Mouse (Mus musculus): ENCODE measurements around the gene Lztfl1. TPM values are rescaled to one million over a fixed set of nuclear protein-coding genes. Genes with fewer than 3 reads are reported as not detected.
"Not testable (repeated sequence)": the region's sequence is repeated elsewhere in the genome, so short reads cannot be mapped to it uniquely, and the experiment has no call there.

The Lztfl1 gene
- polyA plus RNA-seq (2012; rRNA removed), result 30.1 and 34.0 TPM in 2 replicates

GRCm38 (mm10) chr9:123717186-123718008 lies at the start of gene Lztfl1:
Gene Lztfl1 (minus strand): TSS chr9:123717697.
- DNase-seq (ENCODE audit: extremely low spot score in 1 of 2, low spot score in 1 of 2), result peak; percentile 97 to 98

- no peak for DNase-seq (ENCODE audit: extremely low spot score in 1 of 2, low spot score in 1 of 2)
These were observed 49.5 kb upstream of the Lztfl1 start for GRCm38 (mm10) chr9:123766996-123767395.

- no peak for DNase-seq (ENCODE audit: extremely low spot score in 1 of 2, low spot score in 1 of 2)
These were observed 46.3 kb upstream of the Lztfl1 start for GRCm38 (mm10) chr9:123763771-123764170.

- no peak for DNase-seq (ENCODE audit: extremely low spot score in 1 of 2, low spot score in 1 of 2)
These were observed 45.4 kb upstream of the Lztfl1 start for GRCm38 (mm10) chr9:123762886-123763285.

GRCm38 (mm10) chr9:123760806-123761205 lies 43.3 kb upstream of the Lztfl1 start:
- DNase-seq (ENCODE audit: extremely low spot score in 1 of 2, low spot score in 1 of 2), result no peak

- DNase-seq (ENCODE audit: extremely low spot score in 1 of 2, low spot score in 1 of 2), result no peak
These were observed 41.1 kb upstream of the Lztfl1 start for GRCm38 (mm10) chr9:123758645-123759044.

GRCm38 (mm10) chr9:123758156-123758555 lies 40.7 kb upstream of the Lztfl1 start:
- DNase-seq (ENCODE audit: extremely low spot score in 1 of 2, low spot score in 1 of 2), result no peak

GRCm38 (mm10) chr9:123757326-123757725 lies 39.8 kb upstream of the Lztfl1 start:
- no peak for DNase-seq (ENCODE audit: extremely low spot score in 1 of 2, low spot score in 1 of 2)

- no peak for DNase-seq (ENCODE audit: extremely low spot score in 1 of 2, low spot score in 1 of 2)
These were observed 39.3 kb upstream of the Lztfl1 start for GRCm38 (mm10) chr9:123756752-123757151.

- DNase-seq (ENCODE audit: extremely low spot score in 1 of 2, low spot score in 1 of 2), result no peak
These were observed 36.8 kb upstream of the Lztfl1 start for GRCm38 (mm10) chr9:123754333-123754732.

- DNase-seq (ENCODE audit: extremely low spot score in 1 of 2, low spot score in 1 of 2), result not testable (repeated sequence)
These were observed 32.2 kb upstream of the Lztfl1 start for GRCm38 (mm10) chr9:123749687-123750086.

- DNase-seq (ENCODE audit: extremely low spot score in 1 of 2, low spot score in 1 of 2), result no peak
These were observed 23.3 kb upstream of the Lztfl1 start for GRCm38 (mm10) chr9:123740799-123741198.

- no peak for DNase-seq (ENCODE audit: extremely low spot score in 1 of 2, low spot score in 1 of 2)
These were observed 16.6 kb upstream of the Lztfl1 start for GRCm38 (mm10) chr9:123734133-123734532.

GRCm38 (mm10) chr9:123731271-123731670 lies 13.8 kb upstream of the Lztfl1 start:
- DNase-seq (ENCODE audit: extremely low spot score in 1 of 2, low spot score in 1 of 2), result no peak

GRCm38 (mm10) chr9:123722737-123723493 lies 5.4 kb upstream of the Lztfl1 start:
- no peak for DNase-seq (ENCODE audit: extremely low spot score in 1 of 2, low spot score in 1 of 2)

GRCm38 (mm10) chr9:123716301-123716700 lies 1.2 kb downstream of the Lztfl1 start:
- no peak for DNase-seq (ENCODE audit: extremely low spot score in 1 of 2, low spot score in 1 of 2)

- no peak for DNase-seq (ENCODE audit: extremely low spot score in 1 of 2, low spot score in 1 of 2)
These were observed 4.4 kb downstream of the Lztfl1 start for GRCm38 (mm10) chr9:123713111-123713510.

- DNase-seq (ENCODE audit: extremely low spot score in 1 of 2, low spot score in 1 of 2), result no peak
These were observed 8.3 kb downstream of the Lztfl1 start for GRCm38 (mm10) chr9:123709226-123709625.

GRCm38 (mm10) chr9:123701822-123702221 lies 15.7 kb downstream of the Lztfl1 start:
- no peak for DNase-seq (ENCODE audit: extremely low spot score in 1 of 2, low spot score in 1 of 2)

- DNase-seq (ENCODE audit: extremely low spot score in 1 of 2, low spot score in 1 of 2), result peak; percentile 53 to 77
These were observed 21.7 kb downstream of the Lztfl1 start for GRCm38 (mm10) chr9:123695634-123696302.

- DNase-seq (ENCODE audit: extremely low spot score in 1 of 2, low spot score in 1 of 2), result no peak
These were observed 29.3 kb downstream of the Lztfl1 start for GRCm38 (mm10) chr9:123688227-123688626.
